Mouse (Mus musculus): ENCODE results near the gene Arhgef2. TPM values are rescaled to one million over a fixed set of nuclear protein-coding genes. Genes with fewer than 3 reads are reported as not detected.
"Not testable (repeated sequence)": the region's sequence is repeated elsewhere in the genome, so short reads cannot be mapped to it uniquely, and the experiment has no call there.

The Arhgef2 gene
- 10 to 100 TPM; 42.5 to 48.1 TPM for total RNA-seq (2021)
- long read RNA-seq, experiment 1, full-length matches to known transcripts = 7 of 20 reads
- long read RNA-seq, experiment 1, partial matches to known transcripts = 6 of 20 reads
- long read RNA-seq, experiment 1, other reads (novel, unspliced or antisense) = 7 of 20 reads
- long read RNA-seq, experiment 2, full-length matches to known transcripts = 12 of 27 reads
- long read RNA-seq, experiment 2, partial matches to known transcripts = 4 of 27 reads
- long read RNA-seq, experiment 2, other reads (novel, unspliced or antisense) = 11 of 27 reads

GRCm38 (mm10) chr3:88605666-88606065 is at the start of gene Arhgef2:
TSS of gene Arhgef2 (plus strand) at chr3:88605966.
- intact Hi-C loops (cut with DNase I; ENCODE audit: low total_unique reads) = not testable (repeated sequence)

DNA sequence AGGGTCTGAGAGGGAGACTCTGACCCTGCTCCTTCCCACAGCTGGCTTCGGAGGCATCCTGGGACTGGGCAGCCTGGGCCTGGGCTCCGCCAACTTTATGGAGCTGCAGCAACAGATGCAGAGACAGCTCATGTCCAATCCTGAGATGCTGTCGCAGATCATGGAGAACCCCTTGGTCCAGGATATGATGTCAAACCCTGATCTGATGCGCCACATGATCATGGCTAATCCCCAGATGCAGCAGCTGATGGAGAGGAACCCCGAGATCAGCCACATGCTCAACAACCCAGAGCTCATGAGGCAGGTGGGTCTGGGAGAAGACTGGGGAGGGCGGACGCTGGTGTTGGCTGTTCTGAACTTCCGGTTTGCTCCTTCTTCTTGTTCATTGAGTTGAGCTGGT is 49.1 kb upstream of the Arhgef2 start:
- intact Hi-C loops (cut with DNase I; ENCODE audit: low total_unique reads) = no loop called here
- no peak for DNase-seq

More at GRCm38 (mm10) chr3:88605666-88606065, at the start of gene Arhgef2:
- not testable (repeated sequence) for DNase-seq

DNA sequence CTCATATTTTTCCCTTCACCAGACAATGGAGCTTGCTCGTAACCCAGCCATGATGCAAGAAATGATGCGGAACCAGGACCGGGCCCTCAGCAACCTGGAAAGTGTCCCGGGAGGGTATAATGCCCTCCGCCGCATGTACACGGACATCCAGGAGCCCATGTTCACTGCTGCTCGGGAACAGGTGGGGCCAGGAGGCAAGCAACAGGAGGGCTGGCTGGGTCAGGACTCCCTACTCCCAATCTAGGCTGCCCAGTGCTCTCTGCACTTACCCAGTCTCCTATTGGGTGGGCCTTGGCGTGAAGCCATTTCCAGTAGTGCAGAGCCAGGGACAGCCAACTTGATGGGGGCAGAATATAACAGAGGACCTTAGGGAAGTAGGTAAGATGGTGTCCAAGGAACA is 46.2 kb upstream of the Arhgef2 start:
- intact Hi-C loops (cut with DNase I; ENCODE audit: low total_unique reads) = no loop called here
- no peak for DNase-seq

GRCm38 (mm10) chr3:88561989-88562388 is 43.8 kb upstream of the Arhgef2 start:
- DNase-seq = no peak
- intact Hi-C loops (cut with DNase I; ENCODE audit: low total_unique reads) = no loop called here

GRCm38 (mm10) chr3:88563442-88563841 is 42.3 kb upstream of the Arhgef2 start:
- intact Hi-C loops (cut with DNase I; ENCODE audit: low total_unique reads) = no loop called here
- no peak for DNase-seq

- no peak for DNase-seq
- intact Hi-C loops (cut with DNase I; ENCODE audit: low total_unique reads) = no loop called here
These were observed 41.8 kb upstream of the Arhgef2 start for GRCm38 (mm10) chr3:88563966-88564365.

- no peak for DNase-seq
- intact Hi-C loops (cut with DNase I; ENCODE audit: low total_unique reads) = no loop called here
These were observed 39.6 kb upstream of the Arhgef2 start for GRCm38 (mm10) chr3:88566116-88566515.

GRCm38 (mm10) chr3:88566536-88567061 is 39.2 kb upstream of the Arhgef2 start:
- DNase-seq = no peak
- intact Hi-C loops (cut with DNase I; ENCODE audit: low total_unique reads) = no loop called here

DNA sequence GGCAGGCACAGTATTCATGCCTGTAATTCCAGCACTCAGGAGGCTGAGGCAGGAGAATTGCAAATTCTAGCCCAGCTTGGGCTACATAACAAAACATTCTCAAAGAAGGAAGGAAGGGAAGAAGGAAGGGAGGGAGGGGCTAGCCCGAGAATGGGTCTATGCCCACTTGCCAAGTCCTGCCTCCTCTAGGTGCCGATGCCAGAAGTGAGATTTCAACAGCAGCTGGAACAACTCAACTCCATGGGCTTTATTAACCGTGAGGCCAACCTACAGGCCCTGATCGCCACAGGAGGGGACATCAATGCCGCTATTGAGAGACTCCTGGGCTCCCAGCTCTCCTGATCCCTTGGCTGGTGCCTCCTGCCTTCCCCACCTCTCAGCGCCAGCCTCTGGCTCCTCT is 37.9 kb upstream of the Arhgef2 start:
- intact Hi-C loops (cut with DNase I; ENCODE audit: low total_unique reads) = no loop called here
- DNase-seq = no peak

DNA sequence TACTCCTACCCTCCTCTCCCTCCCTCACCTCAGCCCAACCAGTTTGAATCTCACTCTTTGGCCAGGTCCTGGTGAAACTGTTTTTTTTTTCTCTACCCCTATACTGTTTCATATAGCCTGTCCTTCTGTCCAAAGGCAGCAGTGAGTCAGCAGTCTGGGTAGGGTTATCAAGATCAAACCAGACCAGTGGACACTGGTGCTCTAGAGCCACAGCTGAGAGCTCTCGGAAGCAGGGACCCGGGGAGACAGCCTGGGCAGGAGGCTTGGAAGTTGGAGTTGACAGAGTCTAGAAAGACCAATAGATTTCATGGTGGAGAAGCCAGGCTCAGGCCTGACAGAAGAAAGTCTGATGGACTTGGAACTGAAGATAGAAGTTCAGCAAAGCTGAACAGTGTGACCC is 37.2 kb upstream of the Arhgef2 start:
- intact Hi-C loops (cut with DNase I; ENCODE audit: low total_unique reads) = no loop called here
- DNase-seq = no peak

GRCm38 (mm10) chr3:88569093-88569492 is 36.7 kb upstream of the Arhgef2 start:
- no peak for DNase-seq
- intact Hi-C loops (cut with DNase I; ENCODE audit: low total_unique reads) = no loop called here

- intact Hi-C loops (cut with DNase I; ENCODE audit: low total_unique reads) = no loop called here
These were observed 36.1 kb upstream of the Arhgef2 start for GRCm38 (mm10) chr3:88569694-88570093.

GRCm38 (mm10) chr3:88570341-88570740 is 35.4 kb upstream of the Arhgef2 start:
- no peak for DNase-seq
- intact Hi-C loops (cut with DNase I; ENCODE audit: low total_unique reads) = no loop called here

More at GRCm38 (mm10) chr3:88569694-88570093, 36.1 kb upstream of the Arhgef2 start:
- DNase-seq = no peak

DNA sequence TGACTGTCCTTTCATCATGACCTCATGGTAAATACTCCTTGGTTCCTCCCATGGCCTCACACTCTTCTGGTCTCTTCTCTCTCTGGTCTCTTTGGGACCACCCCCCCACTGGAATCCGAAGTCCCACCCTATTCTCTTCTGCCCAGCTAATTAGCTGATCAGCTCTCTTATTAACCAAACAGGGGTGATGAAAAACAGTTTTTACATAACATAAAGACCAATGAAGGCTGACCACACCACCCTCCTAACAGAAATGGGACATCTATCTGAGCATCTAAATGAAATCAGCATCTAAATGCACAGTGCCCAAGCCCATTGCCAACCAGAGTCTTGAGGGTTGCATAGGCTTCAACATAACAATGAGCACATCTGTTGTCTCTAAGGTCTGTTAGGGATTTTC is 33.9 kb upstream of the Arhgef2 start:
- DNase-seq = no peak
- intact Hi-C loops (cut with DNase I; ENCODE audit: low total_unique reads) = no loop called here

DNA sequence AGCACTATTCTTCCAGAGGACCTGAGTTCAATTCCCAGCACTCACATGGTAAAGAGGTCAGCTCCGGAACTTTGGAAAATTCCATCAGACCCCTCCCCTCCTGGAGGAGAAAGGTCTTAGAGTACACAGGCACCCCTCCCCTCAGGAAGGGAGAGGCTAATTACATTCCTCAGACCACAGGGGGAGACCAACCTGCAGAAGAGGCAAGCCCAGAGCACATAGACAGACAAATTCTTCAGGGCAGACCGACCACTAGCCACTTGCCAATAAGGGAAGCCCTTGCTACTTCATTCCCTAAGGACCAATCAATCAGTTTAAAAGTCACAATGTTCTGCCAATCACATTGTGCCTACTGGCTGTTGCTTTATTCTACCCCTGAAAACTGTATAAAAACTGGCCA is 32.9 kb upstream of the Arhgef2 start:
- DNase-seq = no peak
- intact Hi-C loops (cut with DNase I; ENCODE audit: low total_unique reads) = no loop called here

DNA sequence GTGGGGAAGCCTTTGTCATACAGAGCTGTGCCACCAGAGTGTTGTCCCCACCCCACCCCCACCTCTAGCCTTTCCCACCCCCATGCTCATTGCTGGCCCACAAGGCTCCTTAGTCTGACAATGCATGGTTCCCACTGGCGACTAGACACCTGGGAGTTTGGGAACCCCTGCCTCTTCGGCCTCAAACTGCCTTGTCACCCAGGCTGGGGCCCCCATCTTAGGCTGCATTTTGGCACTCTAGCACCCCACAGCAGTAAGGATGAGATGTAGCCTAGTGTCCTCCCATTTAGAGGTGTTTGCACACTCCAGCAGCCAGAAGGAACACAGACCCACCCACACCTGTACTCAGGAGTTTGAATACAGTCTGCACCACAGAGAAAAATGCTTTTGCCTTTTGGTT is 32.0 kb upstream of the Arhgef2 start:
- DNase-seq = no peak
- intact Hi-C loops (cut with DNase I; ENCODE audit: low total_unique reads) = no loop called here

DNA sequence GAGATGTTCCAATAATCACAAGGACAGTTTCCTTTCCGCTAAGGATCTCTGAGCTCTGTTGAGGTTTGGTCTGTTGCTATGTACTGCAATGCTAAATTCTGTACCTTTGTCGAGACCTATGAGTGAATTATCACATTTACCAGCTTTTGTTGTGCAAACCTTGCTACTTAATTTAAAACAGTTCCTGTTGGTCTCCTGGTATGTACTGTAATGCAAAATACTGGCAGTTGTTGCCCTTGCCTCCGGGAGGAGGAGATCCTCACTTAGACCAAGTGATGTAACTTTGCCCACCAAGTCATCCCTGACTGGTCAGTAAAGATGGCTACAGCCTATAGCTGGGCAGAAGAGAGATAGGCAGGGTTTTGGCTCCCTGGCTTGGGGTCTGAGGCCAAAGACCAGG is 30.2 kb upstream of the Arhgef2 start, which contains the start of gene Ssr2:
TSS of gene Ssr2 (plus strand) at position 337 of the 400 bp plus-strand sequence.
- no peak for DNase-seq
- intact Hi-C loops (cut with DNase I; ENCODE audit: low total_unique reads) = no loop called here

DNA sequence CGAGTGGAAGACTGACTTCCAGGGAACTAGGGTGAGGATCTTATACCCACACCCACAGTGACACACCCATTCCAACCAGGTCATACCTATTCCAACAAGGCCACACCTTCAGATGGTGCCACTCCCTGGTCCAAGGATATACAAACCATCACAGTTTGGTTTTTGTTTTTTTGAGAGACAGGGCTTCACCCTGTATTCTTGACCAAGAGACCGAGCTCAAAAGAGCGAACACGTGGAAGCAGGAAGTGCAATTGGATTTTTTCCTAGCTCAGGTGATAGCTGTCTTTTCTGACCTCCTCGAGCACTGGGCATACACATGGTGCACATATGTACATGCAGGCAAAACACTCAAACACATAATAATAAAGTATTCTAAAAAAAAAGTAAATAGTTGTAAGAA is 27.9 kb upstream of the Arhgef2 start:
- DNase-seq; intact Hi-C loops (cut with DNase I; ENCODE audit: low total_unique reads): not testable (repeated sequence)

- DNase-seq = no peak
- intact Hi-C loops (cut with DNase I; ENCODE audit: low total_unique reads) = no loop called here
These were observed 27.0 kb upstream of the Arhgef2 start for GRCm38 (mm10) chr3:88578498-88579424.

GRCm38 (mm10) chr3:88579454-88580117 is 26.2 kb upstream of the Arhgef2 start:
- intact Hi-C loops (cut with DNase I; ENCODE audit: low total_unique reads) = no loop called here
- peak; percentile 77 for DNase-seq
